Mouse (Mus musculus): ENCODE measurements around the gene Dpp6. TPM values are rescaled to one million over a fixed set of nuclear protein-coding genes. Genes with fewer than 3 reads are reported as not detected.

Dpp6 gene
- polyA plus RNA-seq, 1 experiment from 2014 or later = 5.5 TPM

GRCm38 (mm10) chr5:26894346-26894745 lies 77.3 kb downstream of the Dpp6 start:
- Histone ChIP-seq H3K27ac (replicated peaks; ENCODE audit: low read depth, low read length) (no peak overlapping the region), H3K9ac (ENCODE audit: low read depth, low read length) (no peak overlapping the region), H3K9me3 (ENCODE audit: control insufficient read depth, low read length) (no peaks in the 10 kb centered on the region), H3K36me3 (ENCODE audit: control insufficient read depth, insufficient read depth, low read length) (no peaks in the 10 kb centered on the region), H3K4me1 (ENCODE audit: control insufficient read depth, insufficient read depth, low read length) (no peaks in the 10 kb centered on the region), H3K4me2 (ENCODE audit: low read depth, low read length) (no peak overlapping the region), H3K27me3 (replicated peaks; ENCODE audit: control insufficient read depth, insufficient read depth, low read length) (no peaks in the 10 kb centered on the region), H3K4me3 (ENCODE audit: low read depth, low read length) (no peak overlapping the region)
- DNase-seq (ENCODE audit: low spot score) (peak; percentile 57), ATAC-seq (ENCODE audit: low read depth) (no peak)
- 17% methylated on average over 3 of the region's 3 CpGs for WGBS

GRCm38 (mm10) chr5:26903786-26904185 lies 86.8 kb downstream of the Dpp6 start:
- H3K27ac ChIP-seq (replicated peaks; ENCODE audit: low read depth, low read length) = no peak overlapping the region
- DNase-seq (ENCODE audit: low spot score) = peak; percentile 3
- no peaks in the 10 kb centered on the region; the same call in 1 of the 2 replicates for H3K4me1 ChIP-seq (ENCODE audit: control insufficient read depth, insufficient read depth, low read length)
- H3K27me3 ChIP-seq (replicated peaks; ENCODE audit: control insufficient read depth, insufficient read depth, low read length) = no peaks in the 10 kb centered on the region
- no peaks in the 10 kb centered on the region for H3K9me3 ChIP-seq (ENCODE audit: control insufficient read depth, low read length)
- no peaks in the 10 kb centered on the region for H3K36me3 ChIP-seq (ENCODE audit: control insufficient read depth, insufficient read depth, low read length)
- H3K4me2 ChIP-seq (ENCODE audit: low read depth, low read length) = peak overlapping the region; percentile 68
- no peak overlapping the region for H3K9ac ChIP-seq (ENCODE audit: low read depth, low read length)
- WGBS = 2% methylated on average over 9 of the region's 9 CpGs
- peak; percentile 31; the same call in 1 of the 2 replicates for ATAC-seq (ENCODE audit: low read depth)
- no peak overlapping the region for H3K4me3 ChIP-seq (ENCODE audit: low read depth, low read length)

GRCm38 (mm10) chr5:26904324-26905041 lies 87.5 kb downstream of the Dpp6 start:
- peak overlapping the region; percentile 9; the same call in 1 of the 2 replicates for H3K9ac ChIP-seq (ENCODE audit: low read depth, low read length)

GRCm38 (mm10) chr5:26907151-26907550 lies 90.1 kb downstream of the Dpp6 start:
- 79% methylated on average over 7 of the region's 7 CpGs for WGBS
- no peak overlapping the region for H3K4me2 ChIP-seq (ENCODE audit: low read depth, low read length)
- no peak for DNase-seq (ENCODE audit: low spot score)
- H3K9ac ChIP-seq (ENCODE audit: low read depth, low read length) = no peak overlapping the region
- H3K27ac ChIP-seq (replicated peaks; ENCODE audit: low read depth, low read length) = no peak overlapping the region
- no peak overlapping the region for H3K4me3 ChIP-seq (ENCODE audit: low read depth, low read length)
- H3K4me1 ChIP-seq (ENCODE audit: control insufficient read depth, insufficient read depth, low read length) = no peaks in the 10 kb centered on the region; the same call in 1 of the 2 replicates
- no peaks in the 10 kb centered on the region for H3K9me3 ChIP-seq (ENCODE audit: control insufficient read depth, low read length)
- H3K27me3 ChIP-seq (replicated peaks; ENCODE audit: control insufficient read depth, insufficient read depth, low read length) = no peaks in the 10 kb centered on the region
- ATAC-seq (ENCODE audit: low read depth) = no peak
- no peaks in the 10 kb centered on the region for H3K36me3 ChIP-seq (ENCODE audit: control insufficient read depth, insufficient read depth, low read length)

More at GRCm38 (mm10) chr5:26904324-26905041, 87.5 kb downstream of the Dpp6 start:
- ATAC-seq (ENCODE audit: low read depth) (peak; percentile 94), DNase-seq (ENCODE audit: low spot score) (peak; percentile 83)
- under 1% methylated on average over 23 of the region's 32 CpGs for WGBS
- peak overlapping the region; percentile 68 for H3K4me2 ChIP-seq (ENCODE audit: low read depth, low read length)
- H3K9me3 ChIP-seq (ENCODE audit: control insufficient read depth, low read length) = no peaks in the 10 kb centered on the region
- peak overlapping the region; percentile 31 for H3K4me3 ChIP-seq (ENCODE audit: low read depth, low read length)
- no peaks in the 10 kb centered on the region for H3K27me3 ChIP-seq (replicated peaks; ENCODE audit: control insufficient read depth, insufficient read depth, low read length)
- H3K4me1 ChIP-seq (ENCODE audit: control insufficient read depth, insufficient read depth, low read length) = no peaks in the 10 kb centered on the region; the same call in 1 of the 2 replicates
- no peak overlapping the region for H3K27ac ChIP-seq (replicated peaks; ENCODE audit: low read depth, low read length)
- no peaks in the 10 kb centered on the region for H3K36me3 ChIP-seq (ENCODE audit: control insufficient read depth, insufficient read depth, low read length)

- Histone ChIP-seq H3K27ac (replicated peaks; ENCODE audit: low read depth, low read length) (no peak overlapping the region), H3K4me3 (ENCODE audit: low read depth, low read length) (no peak overlapping the region), H3K9ac (ENCODE audit: low read depth, low read length) (no peak overlapping the region), H3K36me3 (ENCODE audit: control insufficient read depth, insufficient read depth, low read length) (no peaks in the 10 kb centered on the region), H3K27me3 (replicated peaks; ENCODE audit: control insufficient read depth, insufficient read depth, low read length) (no peaks in the 10 kb centered on the region), H3K4me1 (ENCODE audit: control insufficient read depth, insufficient read depth, low read length) (no peaks in the 10 kb centered on the region; the same call in 1 of the 2 replicates), H3K9me3 (ENCODE audit: control insufficient read depth, low read length) (no peaks in the 10 kb centered on the region), H3K4me2 (ENCODE audit: low read depth, low read length) (no peak overlapping the region)
- ATAC-seq (ENCODE audit: low read depth) (no peak), DNase-seq (ENCODE audit: low spot score) (no peak)
- WGBS = 73% methylated on average over 4 of the region's 4 CpGs
Measured at GRCm38 (mm10) chr5:26908612-26909011, 91.6 kb downstream of the Dpp6 start.

DNA sequence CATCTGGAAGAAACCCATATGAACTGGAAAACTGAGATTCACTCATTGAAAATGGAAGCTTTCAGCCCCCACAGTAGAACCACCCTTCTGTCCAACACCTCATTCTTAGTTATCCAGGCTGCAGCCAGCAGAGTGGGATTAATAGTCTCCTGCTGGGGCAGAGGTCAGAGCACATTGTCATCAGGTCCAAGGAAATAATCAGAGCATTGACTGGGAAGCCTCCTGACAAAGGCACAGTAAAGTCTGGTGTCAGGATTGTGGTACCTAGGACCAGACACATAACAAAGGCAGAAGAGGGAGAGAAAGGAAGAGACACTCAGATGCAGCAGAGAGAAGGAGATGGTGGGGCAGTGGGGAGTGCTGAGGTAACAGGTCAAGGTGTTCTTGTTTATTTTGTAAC lies 93.3 kb downstream of the Dpp6 start:
- Histone ChIP-seq H3K9me3 (ENCODE audit: control insufficient read depth, low read length) (no peaks in the 10 kb centered on the region), H3K4me2 (ENCODE audit: low read depth, low read length) (no peak overlapping the region), H3K9ac (ENCODE audit: low read depth, low read length) (no peak overlapping the region), H3K36me3 (ENCODE audit: control insufficient read depth, insufficient read depth, low read length) (no peaks in the 10 kb centered on the region), H3K27me3 (replicated peaks; ENCODE audit: control insufficient read depth, insufficient read depth, low read length) (no peaks in the 10 kb centered on the region), H3K4me1 (ENCODE audit: control insufficient read depth, insufficient read depth, low read length) (no peaks in the 10 kb centered on the region), H3K4me3 (ENCODE audit: low read depth, low read length) (no peak overlapping the region), H3K27ac (replicated peaks; ENCODE audit: low read depth, low read length) (no peak overlapping the region)
- no peak for DNase-seq (ENCODE audit: low spot score)
- ATAC-seq (ENCODE audit: low read depth) = no peak

DNA sequence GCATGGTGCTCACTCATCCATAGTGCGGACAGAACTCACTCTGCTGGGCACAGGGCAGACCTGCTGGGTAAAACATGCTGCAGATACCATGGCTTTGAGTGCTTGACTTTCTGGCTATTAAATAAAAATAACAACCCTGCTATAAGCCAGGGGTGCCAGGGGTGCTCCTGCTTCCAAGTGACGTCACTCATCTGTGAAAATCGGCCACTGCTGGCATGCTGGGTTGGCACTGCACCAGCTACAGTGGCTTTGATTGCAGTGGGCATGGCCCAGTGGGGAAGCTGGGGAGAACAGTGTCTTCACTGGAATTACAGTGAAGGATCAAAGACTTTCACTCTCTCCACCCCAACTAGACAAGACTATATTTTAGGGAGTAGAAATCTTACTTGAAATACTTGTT lies 95.0 kb downstream of the Dpp6 start:
- no peaks in the 10 kb centered on the region for H3K27me3 ChIP-seq (replicated peaks; ENCODE audit: control insufficient read depth, insufficient read depth, low read length)
- no peak overlapping the region for H3K9ac ChIP-seq (ENCODE audit: low read depth, low read length)
- H3K9me3 ChIP-seq (ENCODE audit: control insufficient read depth, low read length) = no peaks in the 10 kb centered on the region
- no peak for ATAC-seq (ENCODE audit: low read depth)
- no peaks in the 10 kb centered on the region for H3K36me3 ChIP-seq (ENCODE audit: control insufficient read depth, insufficient read depth, low read length)
- no peaks in the 10 kb centered on the region for H3K4me1 ChIP-seq (ENCODE audit: control insufficient read depth, insufficient read depth, low read length)
- no peak for DNase-seq (ENCODE audit: low spot score)
- WGBS = 87% methylated on average over 3 of the region's 3 CpGs
- no peak overlapping the region for H3K4me2 ChIP-seq (ENCODE audit: low read depth, low read length)
- no peak overlapping the region for H3K27ac ChIP-seq (replicated peaks; ENCODE audit: low read depth, low read length)
- H3K4me3 ChIP-seq (ENCODE audit: low read depth, low read length) = no peak overlapping the region

DNA sequence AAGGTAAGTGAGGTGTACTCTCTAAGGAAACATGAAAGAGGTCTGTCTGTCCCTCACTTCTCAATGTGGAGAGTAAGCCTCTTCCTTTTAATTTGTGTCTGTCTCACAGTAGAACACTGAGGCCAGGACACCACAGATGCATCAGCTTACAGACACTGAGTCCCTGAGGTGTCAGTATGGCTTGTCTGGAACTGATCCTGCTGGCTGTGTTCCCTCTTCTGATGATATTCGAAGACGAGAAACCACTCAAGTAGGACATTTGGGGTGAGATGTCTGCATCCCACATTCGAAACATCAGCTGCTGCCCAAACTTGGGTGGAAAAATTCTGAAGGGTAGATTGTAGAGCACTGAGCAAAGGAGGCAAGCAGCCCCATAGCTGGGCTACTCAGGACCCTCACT lies 101.8 kb downstream of the Dpp6 start:
- no peak for DNase-seq (ENCODE audit: low spot score)
- ATAC-seq (ENCODE audit: low read depth) = no peak
- WGBS = 77% methylated on average over 3 of the region's 3 CpGs

DNA sequence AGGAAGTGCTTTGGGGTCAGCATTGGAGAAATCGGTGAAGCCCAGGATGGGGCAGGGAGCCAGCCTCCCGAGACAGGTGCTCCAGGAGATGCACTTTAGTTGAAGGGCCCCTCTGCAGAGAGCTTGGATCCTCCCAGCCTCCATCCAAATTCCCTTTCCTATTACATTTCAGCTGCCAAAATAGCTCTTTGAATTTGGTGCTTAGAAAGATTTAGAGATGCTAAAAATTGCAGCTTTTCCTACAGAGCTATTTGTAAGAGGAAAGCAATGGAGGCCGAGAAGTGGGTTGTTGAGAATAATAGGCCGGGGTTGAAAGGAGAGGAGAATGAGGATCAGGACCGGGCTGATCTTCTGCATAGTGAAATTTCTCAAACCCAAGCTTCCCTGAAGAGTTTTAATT lies 107.5 kb downstream of the Dpp6 start:
- WGBS = 86% methylated on average over 5 of the region's 5 CpGs
- Histone ChIP-seq H3K9me3 (ENCODE audit: control insufficient read depth, low read length) (no peaks in the 10 kb centered on the region), H3K4me2 (ENCODE audit: low read depth, low read length) (no peak overlapping the region), H3K4me1 (ENCODE audit: control insufficient read depth, insufficient read depth, low read length) (no peaks in the 10 kb centered on the region), H3K9ac (ENCODE audit: low read depth, low read length) (no peak overlapping the region), H3K4me3 (ENCODE audit: low read depth, low read length) (no peak overlapping the region), H3K27ac (replicated peaks; ENCODE audit: low read depth, low read length) (no peak overlapping the region), H3K36me3 (ENCODE audit: control insufficient read depth, insufficient read depth, low read length) (no peaks in the 10 kb centered on the region), H3K27me3 (replicated peaks; ENCODE audit: control insufficient read depth, insufficient read depth, low read length) (no peaks in the 10 kb centered on the region)
- ATAC-seq (ENCODE audit: low read depth) (no peak), DNase-seq (ENCODE audit: low spot score) (no peak)

More for the DNA sequence above, 101.8 kb downstream of the Dpp6 start:
- Histone ChIP-seq H3K4me3 (ENCODE audit: low read depth, low read length) (no peak overlapping the region), H3K27me3 (replicated peaks; ENCODE audit: control insufficient read depth, insufficient read depth, low read length) (no peaks in the 10 kb centered on the region), H3K4me2 (ENCODE audit: low read depth, low read length) (no peak overlapping the region), H3K9ac (ENCODE audit: low read depth, low read length) (no peak overlapping the region), H3K36me3 (ENCODE audit: control insufficient read depth, insufficient read depth, low read length) (no peaks in the 10 kb centered on the region), H3K9me3 (ENCODE audit: control insufficient read depth, low read length) (no peaks in the 10 kb centered on the region), H3K4me1 (ENCODE audit: control insufficient read depth, insufficient read depth, low read length) (no peaks in the 10 kb centered on the region), H3K27ac (replicated peaks; ENCODE audit: low read depth, low read length) (no peak overlapping the region)

All from embryonic facial prominence, embryonic 14.5 days (tissue).